Mouse (Mus musculus) lung, embryonic 16.5 days (tissue): ENCODE measurements around the gene Camk1d. TPM values are rescaled to one million over a fixed set of nuclear protein-coding genes. Genes with fewer than 3 reads are reported as not detected.

Experiments
- ATAC-seq: fragments of 200-750 bp; cut with Nextera tagmentation; 2 replicates; pipeline ENCODE4 v1.8.0; 2017; ENCODE audit warnings: low read depth, mild to moderate bottlenecking, moderate library complexity
- H3K27ac ChIP-seq: fragments of 300-500 bp; sonication (generic); 2 replicates; pipeline ENCODE4 v1.5.1; 2014; ENCODE audit warnings: mild to moderate bottlenecking, control low read depth, low read length
- H3K27me3 ChIP-seq: fragments of 300-500 bp; sonication (generic); 2 replicates; pipeline ENCODE4 v1.6.1; 2014; ENCODE audit warnings: low read depth, low read length, mixed read lengths; ENCODE audit not compliant: control insufficient read depth, insufficient read depth
- H3K36me3 ChIP-seq: fragments of 300-500 bp; sonication (generic); 2 replicates; pipeline ENCODE4 v1.6.1; 2014; ENCODE audit warnings: low read length; ENCODE audit not compliant: control insufficient read depth, insufficient read depth
- H3K4me1 ChIP-seq: fragments of 300-500 bp; sonication (generic); replicated peaks from 2 replicates; pipeline ENCODE4 v1.6.1; 2014; ENCODE audit warnings: low read length, mixed read lengths; ENCODE audit not compliant: control insufficient read depth, insufficient read depth
- H3K4me2 ChIP-seq: fragments of 300-500 bp; sonication (generic); 2 replicates; pipeline ENCODE4 v1.6.1; 2014; ENCODE audit warnings: low read depth, low read length, control low read depth
- H3K4me3 ChIP-seq: fragments of 300-500 bp; sonication (generic); 2 replicates; pipeline ENCODE4 v1.5.1; 2014; ENCODE audit warnings: mild to moderate bottlenecking, low read length, control low read depth
- H3K9ac ChIP-seq: fragments of 300-500 bp; sonication (generic); 2 replicates; pipeline ENCODE4 v1.6.1; 2014; ENCODE audit warnings: low read length, control low read depth
- H3K9me3 ChIP-seq: fragments of 300-500 bp; sonication (generic); 2 replicates; pipeline ENCODE4 v1.6.1; 2016; ENCODE audit warnings: low read length; ENCODE audit not compliant: control insufficient read depth
- WGBS: fragments of 180-500 bp; shearing (Covaris S2); extraction: QIAGEN DNeasy Blood & Tissue Kit; methylation state at CpG from one replicate; pipeline ENCODE4 v1.1.7; 2014; 5-methylcytosine and 5-hydroxymethylcytosine counted together
- polyA plus RNA-seq: library from polyadenylated mRNA; unstranded; fragments of >200 nt; fragmentation: Nextera tagmentation; extraction: Ambion mirVana; gene quantifications from 2 replicates; pipeline ENCODE4 v1.2.1, GENCODE M21; 2015

Gene Camk1d
- polyA plus RNA-seq, 1 experiment from 2014 or later: 1.9 TPM

GRCm38 (mm10) chr2:5316217-5316616 lies 398.1 kb downstream of the Camk1d start:
- ATAC-seq: no peak
- no peaks in the 10 kb centered on the region for H3K9me3 ChIP-seq
- H3K27ac ChIP-seq: no peak overlapping the region
- no peak overlapping the region for H3K9ac ChIP-seq
- WGBS: 74% methylated on average over 4 of the region's 4 CpGs
- H3K27me3 ChIP-seq: no peaks in the 10 kb centered on the region
- H3K4me3 ChIP-seq: no peak overlapping the region
- no peak overlapping the region for H3K4me2 ChIP-seq
- no peaks in the 10 kb centered on the region for H3K36me3 ChIP-seq
- peaks cover 8% of the 10 kb centered on the region; the same call in 1 of the 2 replicates for H3K4me1 ChIP-seq

GRCm38 (mm10) chr2:5315291-5315828 lies 399.0 kb downstream of the Camk1d start:
- peaks cover 8% of the 10 kb centered on the region; the same call in 1 of the 2 replicates for H3K4me1 ChIP-seq
- no peak overlapping the region for H3K9ac ChIP-seq
- ATAC-seq: no peak
- H3K27ac ChIP-seq: no peak overlapping the region
- 70% methylated on average over 8 of the region's 8 CpGs for WGBS
- no peak overlapping the region for H3K4me2 ChIP-seq
- H3K27me3 ChIP-seq: no peaks in the 10 kb centered on the region
- H3K9me3 ChIP-seq: no peaks in the 10 kb centered on the region
- no peak overlapping the region for H3K4me3 ChIP-seq
- H3K36me3 ChIP-seq: no peaks in the 10 kb centered on the region

- Histone ChIP-seq H3K9ac (no peak overlapping the region), H3K9me3 (no peaks in the 10 kb centered on the region), H3K4me3 (no peak overlapping the region), H3K4me1 (peaks cover 8% of the 10 kb centered on the region; the same call in 1 of the 2 replicates), H3K4me2 (no peak overlapping the region), H3K27ac (no peak overlapping the region), H3K27me3 (no peaks in the 10 kb centered on the region), H3K36me3 (no peaks in the 10 kb centered on the region)
- 34% methylated on average over 9 of the region's 9 CpGs for WGBS
- ATAC-seq: no peak
Observed at GRCm38 (mm10) chr2:5314530-5315166, 399.7 kb downstream of the Camk1d start.

- no peaks in the 10 kb centered on the region for H3K36me3 ChIP-seq
- no peak overlapping the region for H3K27ac ChIP-seq
- no peaks in the 10 kb centered on the region for H3K27me3 ChIP-seq
- no peaks in the 10 kb centered on the region for H3K4me1 ChIP-seq
- H3K9ac ChIP-seq: no peak overlapping the region
- no peaks in the 10 kb centered on the region for H3K9me3 ChIP-seq
- no peak overlapping the region for H3K4me2 ChIP-seq
- 72% methylated on average over 3 of the region's 3 CpGs for WGBS
- ATAC-seq: no peak
- H3K4me3 ChIP-seq: no peak overlapping the region
Observed at GRCm38 (mm10) chr2:5305156-5305555, 409.2 kb downstream of the Camk1d start.

- Histone ChIP-seq H3K4me2 (no peak overlapping the region), H3K36me3 (no peaks in the 10 kb centered on the region), H3K4me1 (no peaks in the 10 kb centered on the region), H3K4me3 (no peak overlapping the region), H3K9ac (no peak overlapping the region), H3K27me3 (no peaks in the 10 kb centered on the region), H3K9me3 (no peaks in the 10 kb centered on the region), H3K27ac (no peak overlapping the region)
- WGBS: 88% methylated on average over 12 of the region's 12 CpGs
- ATAC-seq: no peak
Observed at GRCm38 (mm10) chr2:5304451-5304850, 409.9 kb downstream of the Camk1d start.

- H3K27ac ChIP-seq: no peak overlapping the region
- H3K4me2 ChIP-seq: no peak overlapping the region
- H3K9me3 ChIP-seq: no peaks in the 10 kb centered on the region
- no peak overlapping the region for H3K9ac ChIP-seq
- peak; percentile 43; the same call in 1 of the 2 replicates for ATAC-seq
- no peaks in the 10 kb centered on the region for H3K27me3 ChIP-seq
- H3K4me3 ChIP-seq: no peak overlapping the region
- no peaks in the 10 kb centered on the region for H3K4me1 ChIP-seq
- WGBS: 71% methylated on average over 12 of the region's 12 CpGs
- H3K36me3 ChIP-seq: no peaks in the 10 kb centered on the region
Observed at GRCm38 (mm10) chr2:5301286-5301685, 413.0 kb downstream of the Camk1d start.

- no peaks in the 10 kb centered on the region for H3K27me3 ChIP-seq
- H3K4me2 ChIP-seq: no peak overlapping the region
- H3K4me3 ChIP-seq: no peak overlapping the region
- no peak overlapping the region for H3K27ac ChIP-seq
- 67% methylated on average over 10 of the region's 10 CpGs for WGBS
- H3K9ac ChIP-seq: no peak overlapping the region
- no peak for ATAC-seq
- no peaks in the 10 kb centered on the region for H3K4me1 ChIP-seq
- no peaks in the 10 kb centered on the region for H3K36me3 ChIP-seq
- no peaks in the 10 kb centered on the region for H3K9me3 ChIP-seq
Observed at GRCm38 (mm10) chr2:5298071-5298470, 416.2 kb downstream of the Camk1d start.

GRCm38 (mm10) chr2:5296749-5297545 lies 417.4 kb downstream of the Camk1d start:
- ATAC-seq: no peak
- no peak overlapping the region for H3K9ac ChIP-seq
- H3K4me3 ChIP-seq: no peak overlapping the region
- H3K27ac ChIP-seq: no peak overlapping the region
- no peaks in the 10 kb centered on the region for H3K4me1 ChIP-seq
- WGBS: 79% methylated on average over 11 of the region's 11 CpGs
- H3K9me3 ChIP-seq: no peaks in the 10 kb centered on the region
- H3K4me2 ChIP-seq: no peak overlapping the region
- H3K36me3 ChIP-seq: no peaks in the 10 kb centered on the region
- H3K27me3 ChIP-seq: no peaks in the 10 kb centered on the region

- Histone ChIP-seq H3K27ac (no peak overlapping the region), H3K27me3 (no peaks in the 10 kb centered on the region), H3K9me3 (no peaks in the 10 kb centered on the region), H3K36me3 (no peaks in the 10 kb centered on the region), H3K4me3 (no peak overlapping the region), H3K9ac (no peak overlapping the region), H3K4me1 (no peaks in the 10 kb centered on the region), H3K4me2 (no peak overlapping the region)
- ATAC-seq: no peak
Observed at GRCm38 (mm10) chr2:5295098-5295497, 419.2 kb downstream of the Camk1d start.
